Mouse (Mus musculus) ES-E14 (cell line): ENCODE data around the gene Eif4e3. TPM values are rescaled to one million over a fixed set of nuclear protein-coding genes. Genes with fewer than 3 reads are reported as not detected.

ENCODE experiments used
- DNase-seq: peaks from one replicate; pipeline ENCODE4 v3.0.0-alpha.2; 2013; ENCODE audit warnings: low read depth, low spot score
- H3K27ac ChIP-seq: 2 replicates; pipeline ENCODE4 v1.5.1; 2012; ENCODE audit warnings: low read depth, mild to moderate bottlenecking, low read length, moderate library complexity, mixed read lengths; ENCODE audit not compliant: poor library complexity, insufficient read depth, severe bottlenecking
- H3K36me3 ChIP-seq: 2 replicates; pipeline ENCODE4 v1.6.1; 2012; ENCODE audit warnings: mild to moderate bottlenecking, low read length, moderate library complexity, mixed read lengths; ENCODE audit not compliant: control insufficient read depth, poor library complexity, insufficient read depth, severe bottlenecking
- H3K4me1 ChIP-seq, 2 experiments: fragments of 150-350 bp in 1 of 2; sonication (generic) in 1 of 2; 2 replicates each; pipeline ENCODE4 v1.6.1; 2012; ENCODE audit warnings: low read length in 2 of 2, mild to moderate bottlenecking in 1 of 2, mixed read lengths in 1 of 2; ENCODE audit not compliant: control insufficient read depth in 2 of 2, insufficient read depth in 2 of 2, poor library complexity in 1 of 2
- H3K4me3 ChIP-seq, 2 experiments: fragments of 150-350 bp in 1 of 2; sonication (generic) in 1 of 2; 2 replicates each; pipeline ENCODE4 v1.5.1; 2012; ENCODE audit warnings: low read length in 2 of 2, low read depth in 1 of 2, mild to moderate bottlenecking in 1 of 2, mixed read lengths in 1 of 2; ENCODE audit not compliant: insufficient read depth in 1 of 2, poor library complexity in 1 of 2, severe bottlenecking in 1 of 2
- H3K9ac ChIP-seq: 2 replicates; pipeline ENCODE4 v1.6.1; 2012; ENCODE audit warnings: low read depth, mild to moderate bottlenecking, low read length, mixed read lengths; ENCODE audit not compliant: poor library complexity, insufficient read depth, severe bottlenecking
- H3K9me3 ChIP-seq: fragments of 150-350 bp; sonication (generic); 2 replicates; pipeline ENCODE4 v1.6.1; 2012; ENCODE audit warnings: low read depth, mild to moderate bottlenecking, low read length; ENCODE audit not compliant: control insufficient read depth, insufficient read depth
- CHD2 ChIP-seq: IDR thresholded peaks from 2 replicates; pipeline ENCODE4 v1.6.1; 2014; ENCODE audit warnings: mild to moderate bottlenecking, low read depth, low read length, inconsistent platforms
- HCFC1 ChIP-seq: IDR thresholded peaks from 2 replicates; pipeline ENCODE4 v1.6.1; 2012; ENCODE audit warnings: low read length, inconsistent platforms, borderline replicate concordance; ENCODE audit not compliant: insufficient read depth
- MAFK ChIP-seq: IDR thresholded peaks from 2 replicates; pipeline ENCODE4 v1.6.1; 2014; ENCODE audit warnings: mild to moderate bottlenecking, low read depth, low read length, inconsistent platforms; ENCODE audit not compliant: insufficient read depth
- ZC3H11A ChIP-seq: IDR thresholded peaks from 2 replicates; pipeline ENCODE4 v1.6.1; 2012; ENCODE audit warnings: low read depth, mild to moderate bottlenecking, inconsistent platforms, low read length, borderline replicate concordance
- ZNF384 ChIP-seq: IDR thresholded peaks from 2 replicates; pipeline ENCODE4 v1.6.1; 2012; ENCODE audit warnings: low read depth, low read length, inconsistent platforms
- in situ Hi-C, 2 experiments: fragments of 600-800 bp; cut with MboI; formaldehyde crosslinking; loops; one replicate each; pipeline ENCODE4 v1.15.1; 2025; ENCODE audit warnings: low sequenced_read_pairs in 2 of 2, inconsistent platforms in 1 of 2; ENCODE audit not compliant: unreplicated experiment in 2 of 2
- total RNA-seq: library from RNA; depleted of rRNA; stranded (reverse); fragments of 300-350 nt; gene quantifications from 2 replicates; pipeline ENCODE4 v1.2.3, GENCODE M21; 2012

The Eif4e3 gene
- total RNA-seq, 1 experiment = 1.4 TPM

- no peak for TF ChIP-seq MAFK
- TF ChIP-seq ZNF384 = no peak
- no peak for TF ChIP-seq ZC3H11A
- TF ChIP-seq CHD2 = no peak
- no peak for TF ChIP-seq HCFC1
- no peak for DNase-seq
- no peak overlapping the region for H3K27ac ChIP-seq
- no peak overlapping the region for H3K9ac ChIP-seq
- no peaks in the 10 kb centered on the region for H3K9me3 ChIP-seq
- in situ Hi-C loops = no loop called here
- no peaks in the 10 kb centered on the region for H3K36me3 ChIP-seq
- no peaks in the 10 kb centered on the region for H3K4me1 ChIP-seq
- no peak overlapping the region for H3K4me3 ChIP-seq
Measured at GRCm38 (mm10) chr6:99652341-99652740, 14.2 kb downstream of the Eif4e3 start.

GRCm38 (mm10) chr6:99649307-99649706, 17.3 kb downstream of the Eif4e3 start:
- DNase-seq = no peak
- Histone ChIP-seq H3K9ac (no peak overlapping the region), H3K4me3 (no peak overlapping the region), H3K27ac (no peak overlapping the region), H3K36me3 (no peaks in the 10 kb centered on the region), H3K9me3 (no peaks in the 10 kb centered on the region), H3K4me1 (no peaks in the 10 kb centered on the region)
- TF ChIP-seq MAFK (no peak), HCFC1 (no peak), CHD2 (no peak), ZC3H11A (no peak), ZNF384 (no peak)
- in situ Hi-C loops = no loop called here

- DNase-seq = no peak
- TF ChIP-seq ZNF384 = no peak
- no peak for TF ChIP-seq CHD2
- TF ChIP-seq HCFC1 = no peak
- TF ChIP-seq MAFK = no peak
- TF ChIP-seq ZC3H11A = no peak
- Histone ChIP-seq H3K4me1 (no peaks in the 10 kb centered on the region), H3K9ac (no peak overlapping the region; the same call in 1 of the 2 replicates), H3K27ac (no peak overlapping the region), H3K9me3 (no peaks in the 10 kb centered on the region), H3K4me3 (no peak overlapping the region), H3K36me3 (no peaks in the 10 kb centered on the region)
- in situ Hi-C loops = no loop called here
Measured at GRCm38 (mm10) chr6:99646344-99646743, 20.2 kb downstream of the Eif4e3 start.

GRCm38 (mm10) chr6:99644876-99645275, 21.7 kb downstream of the Eif4e3 start:
- Histone ChIP-seq H3K4me3 (no peak overlapping the region), H3K9me3 (no peaks in the 10 kb centered on the region), H3K9ac (no peak overlapping the region), H3K4me1 (no peaks in the 10 kb centered on the region), H3K27ac (no peak overlapping the region), H3K36me3 (no peaks in the 10 kb centered on the region)
- no peak for DNase-seq
- TF ChIP-seq HCFC1 = no peak
- in situ Hi-C loops = no loop called here

- H3K9ac ChIP-seq = no peak overlapping the region
- no peaks in the 10 kb centered on the region for H3K36me3 ChIP-seq
- H3K27ac ChIP-seq = no peak overlapping the region
- no peaks in the 10 kb centered on the region for H3K4me1 ChIP-seq
- H3K4me3 ChIP-seq = no peak overlapping the region
- DNase-seq = no peak
- no peaks in the 10 kb centered on the region for H3K9me3 ChIP-seq
- no peak for TF ChIP-seq MAFK
- in situ Hi-C loops = no loop called here
Measured at GRCm38 (mm10) chr6:99644386-99644785, 22.2 kb downstream of the Eif4e3 start.
